Mouse (Mus musculus): ENCODE measurements around the gene Dnajc4. TPM values are rescaled to one million over a fixed set of nuclear protein-coding genes. Genes with fewer than 3 reads are reported as not detected.

Dnajc4 gene
- polyA plus RNA-seq (2014; fragmentation: Nextera tagmentation; extraction: Ambion mirVana): 18.8 and 22.5 TPM in 2 replicates

- peak; percentile 96 for ATAC-seq (ENCODE audit: low FRiP score)
- Histone ChIP-seq H3K9me3 (ENCODE audit: control insufficient read depth, low read length) (no peaks in the 10 kb centered on the region), H3K27me3 (ENCODE audit: control insufficient read depth, insufficient read depth, low read length) (no peaks in the 10 kb centered on the region), H3K4me1 (replicated peaks; ENCODE audit: control insufficient read depth, insufficient read depth, low read length) (peaks cover 13% of the 10 kb centered on the region), H3K4me2 (replicated peaks; ENCODE audit: low read depth, low read length) (peak within 1 kb of the TSS; percentile 84), H3K9ac (ENCODE audit: low read depth, low read length) (peak within 1 kb of the TSS; percentile 58), H3K27ac (ENCODE audit: low read depth, low read length) (peak within 1 kb of the TSS; percentile 73), H3K4me3 (ENCODE audit: low read depth, low read length) (peak within 1 kb of the TSS; percentile 43), H3K36me3 (ENCODE audit: control insufficient read depth, insufficient read depth, low read length) (no peaks in the 10 kb centered on the region)
- WGBS: 1% methylated on average over 36 of the region's 37 CpGs
- DNase-seq (ENCODE audit: low spot score): peak; percentile 96
Measured at GRCm38 (mm10) chr19:6992011-6992858, at the start of gene Dnajc4. Dnajc4 (minus strand) TSS chr19:6992572.

DNA sequence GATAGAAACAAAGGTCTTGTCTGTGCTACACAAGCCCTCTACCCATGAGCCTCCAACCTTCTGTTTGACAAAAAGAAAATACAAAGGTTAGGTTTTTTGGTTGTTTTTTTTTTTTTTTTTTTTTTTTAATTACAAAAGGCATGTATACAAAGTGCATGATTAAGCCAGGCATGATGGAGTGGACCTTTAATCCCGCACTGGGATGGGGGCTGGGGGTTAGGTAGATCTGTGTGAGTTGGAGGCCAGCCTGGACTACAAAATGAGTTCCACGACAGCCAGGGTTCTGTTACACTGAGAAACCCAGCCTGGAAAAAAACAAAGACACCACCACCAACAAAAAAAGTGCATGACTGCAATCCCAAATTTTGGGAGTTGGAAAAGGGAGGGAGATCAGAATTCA is 48.8 kb upstream of the Dnajc4 start:
- no peaks in the 10 kb centered on the region for H3K27me3 ChIP-seq (ENCODE audit: control insufficient read depth, insufficient read depth, low read length)
- H3K9me3 ChIP-seq (ENCODE audit: control insufficient read depth, low read length): no peaks in the 10 kb centered on the region
- H3K9ac ChIP-seq (ENCODE audit: low read depth, low read length): no peak overlapping the region
- DNase-seq (ENCODE audit: low spot score) (no peak), ATAC-seq (ENCODE audit: low FRiP score) (no peak)
- no peak overlapping the region for H3K4me2 ChIP-seq (replicated peaks; ENCODE audit: low read depth, low read length)
- H3K36me3 ChIP-seq (ENCODE audit: control insufficient read depth, insufficient read depth, low read length): no peaks in the 10 kb centered on the region
- WGBS: 85% methylated on average over 2 of the region's 2 CpGs
- no peak overlapping the region for H3K4me3 ChIP-seq (ENCODE audit: low read depth, low read length)
- peaks cover 6% of the 10 kb centered on the region; the same call in 1 of the 2 replicates for H3K4me1 ChIP-seq (replicated peaks; ENCODE audit: control insufficient read depth, insufficient read depth, low read length)
- H3K27ac ChIP-seq (ENCODE audit: low read depth, low read length): no peak overlapping the region

GRCm38 (mm10) chr19:7040637-7041130 is 48.3 kb upstream of the Dnajc4 start:
- no peaks in the 10 kb centered on the region for H3K36me3 ChIP-seq (ENCODE audit: control insufficient read depth, insufficient read depth, low read length)
- peaks cover 6% of the 10 kb centered on the region; the same call in 1 of the 2 replicates for H3K4me1 ChIP-seq (replicated peaks; ENCODE audit: control insufficient read depth, insufficient read depth, low read length)
- H3K27ac ChIP-seq (ENCODE audit: low read depth, low read length): peak overlapping the region; percentile 89
- H3K9me3 ChIP-seq (ENCODE audit: control insufficient read depth, low read length): no peaks in the 10 kb centered on the region
- no peaks in the 10 kb centered on the region for H3K27me3 ChIP-seq (ENCODE audit: control insufficient read depth, insufficient read depth, low read length)
- WGBS: 32% methylated on average over 13 of the region's 13 CpGs
- H3K9ac ChIP-seq (ENCODE audit: low read depth, low read length): peak overlapping the region; percentile 71
- H3K4me3 ChIP-seq (ENCODE audit: low read depth, low read length): peak overlapping the region; percentile 43
- ATAC-seq (ENCODE audit: low FRiP score) (peak; percentile 1; the same call in 1 of the 2 replicates), DNase-seq (ENCODE audit: low spot score) (peak; percentile 30)
- H3K4me2 ChIP-seq (replicated peaks; ENCODE audit: low read depth, low read length): peak overlapping the region; percentile 84

DNA sequence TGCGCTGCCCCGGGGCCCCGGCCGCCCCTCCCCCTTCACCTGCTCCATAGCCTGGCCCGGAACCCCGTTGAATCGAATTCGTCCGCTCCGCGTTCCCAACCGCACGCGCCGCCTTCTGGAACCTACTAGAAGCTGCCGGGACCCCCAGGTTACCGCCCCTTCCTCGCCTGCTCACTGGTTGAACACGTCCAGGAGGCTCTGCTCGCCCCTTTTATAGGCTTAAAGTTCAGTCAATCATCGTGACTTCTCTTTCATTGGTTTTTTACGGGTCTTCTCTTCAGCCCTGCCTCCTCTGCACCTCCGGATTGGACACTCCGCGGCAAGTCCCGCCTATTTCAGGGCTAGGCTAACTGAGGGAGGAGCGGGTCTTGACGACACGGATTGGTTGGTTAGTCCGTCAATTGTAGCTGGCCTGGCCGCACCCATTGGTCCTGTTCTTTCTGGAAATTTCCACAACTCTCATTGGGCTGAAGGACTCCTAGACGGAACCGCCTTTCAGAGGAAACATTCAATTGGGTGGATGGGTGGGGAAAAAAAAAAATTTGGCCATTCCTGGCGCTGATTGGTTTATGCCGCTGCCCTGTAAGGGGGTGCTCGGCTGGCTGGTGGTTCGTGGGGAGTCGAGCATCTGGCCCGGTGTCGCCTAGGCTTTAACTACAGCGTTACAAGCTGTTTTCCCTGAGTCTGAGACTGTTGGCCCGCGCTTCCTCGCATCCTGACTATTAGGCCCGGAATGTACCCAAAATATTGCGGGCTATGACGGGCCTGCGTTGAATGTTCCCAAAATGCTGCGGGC is 47.7 kb upstream of the Dnajc4 start, which contains the start of gene Stip1:
TSS of gene Stip1 (minus strand) at position 127 of the 796 bp plus-strand sequence.
- WGBS: under 1% methylated on average over 43 of the region's 49 CpGs
- peak; percentile 99 for ATAC-seq (ENCODE audit: low FRiP score)
- H3K27ac ChIP-seq (ENCODE audit: low read depth, low read length): peak within 1 kb of the TSS; percentile 89

DNA sequence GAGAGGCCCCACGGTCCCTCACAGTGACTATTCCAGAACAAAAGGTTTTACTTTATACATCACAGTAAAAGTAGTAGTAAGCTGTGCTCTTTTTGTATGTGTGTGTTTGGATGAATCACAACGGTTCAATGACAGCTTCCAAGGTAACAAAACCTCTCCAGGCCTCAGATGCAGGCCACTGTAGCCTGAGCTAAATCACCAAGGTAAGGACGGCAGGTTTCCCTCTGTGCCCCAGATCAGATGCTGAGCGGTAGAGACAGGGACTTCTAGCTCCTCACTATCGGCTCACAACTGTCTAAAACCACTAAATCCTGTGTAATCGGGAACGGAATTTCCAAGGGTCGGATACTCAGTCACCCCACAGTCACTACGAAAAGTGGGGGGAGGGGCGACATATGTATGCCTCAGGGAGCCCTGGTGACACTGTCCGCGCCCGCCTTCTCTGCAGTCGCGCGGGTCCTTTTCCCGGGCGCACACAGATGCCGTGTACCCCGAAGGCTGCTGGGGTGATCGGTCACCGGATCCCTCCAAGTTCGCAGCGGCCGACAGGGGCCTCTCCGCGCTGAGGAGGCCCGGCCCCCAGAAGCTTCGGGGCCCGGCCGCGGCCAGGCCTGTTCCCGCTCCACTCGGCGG is 46.8 kb upstream of the Dnajc4 start:
- Histone ChIP-seq H3K4me3 (ENCODE audit: low read depth, low read length) (peak overlapping the region; percentile 97), H3K27ac (ENCODE audit: low read depth, low read length) (peak overlapping the region; percentile 87), H3K4me1 (replicated peaks; ENCODE audit: control insufficient read depth, insufficient read depth, low read length) (peaks cover 6% of the 10 kb centered on the region; the same call in 1 of the 2 replicates), H3K27me3 (ENCODE audit: control insufficient read depth, insufficient read depth, low read length) (no peaks in the 10 kb centered on the region), H3K9me3 (ENCODE audit: control insufficient read depth, low read length) (no peaks in the 10 kb centered on the region), H3K4me2 (replicated peaks; ENCODE audit: low read depth, low read length) (peak overlapping the region; percentile 74), H3K36me3 (ENCODE audit: control insufficient read depth, insufficient read depth, low read length) (0 out of 2 replicates have a peak, but pooled peaks cover 4% of the 10 kb centered on the region), H3K9ac (ENCODE audit: low read depth, low read length) (peak overlapping the region; percentile 96)
- peak; percentile 74 for DNase-seq (ENCODE audit: low spot score)
- peak; percentile 33; the same call in 1 of the 2 replicates for ATAC-seq (ENCODE audit: low FRiP score)
- 2% methylated on average over 35 of the region's 35 CpGs for WGBS

More for the DNA sequence above, 47.7 kb upstream of the Dnajc4 start, which contains the start of gene Stip1:
- no peaks in the 10 kb centered on the region for H3K9me3 ChIP-seq (ENCODE audit: control insufficient read depth, low read length)
- H3K4me3 ChIP-seq (ENCODE audit: low read depth, low read length): peak within 1 kb of the TSS; percentile 97
- no peaks in the 10 kb centered on the region for H3K36me3 ChIP-seq (ENCODE audit: control insufficient read depth, insufficient read depth, low read length)
- H3K4me1 ChIP-seq (replicated peaks; ENCODE audit: control insufficient read depth, insufficient read depth, low read length): peaks cover 6% of the 10 kb centered on the region; the same call in 1 of the 2 replicates
- H3K27me3 ChIP-seq (ENCODE audit: control insufficient read depth, insufficient read depth, low read length): no peaks in the 10 kb centered on the region
- H3K4me2 ChIP-seq (replicated peaks; ENCODE audit: low read depth, low read length): peak within 1 kb of the TSS; percentile 84
- peak; percentile 98 for DNase-seq (ENCODE audit: low spot score)
- H3K9ac ChIP-seq (ENCODE audit: low read depth, low read length): peak within 1 kb of the TSS; percentile 96

- no peak for ATAC-seq (ENCODE audit: low FRiP score)
- no peak overlapping the region for H3K4me3 ChIP-seq (ENCODE audit: low read depth, low read length)
- H3K9ac ChIP-seq (ENCODE audit: low read depth, low read length): no peak overlapping the region
- peaks cover 6% of the 10 kb centered on the region; the same call in 1 of the 2 replicates for H3K4me1 ChIP-seq (replicated peaks; ENCODE audit: control insufficient read depth, insufficient read depth, low read length)
- no peak overlapping the region for H3K4me2 ChIP-seq (replicated peaks; ENCODE audit: low read depth, low read length)
- H3K27ac ChIP-seq (ENCODE audit: low read depth, low read length): no peak overlapping the region
- no peaks in the 10 kb centered on the region for H3K9me3 ChIP-seq (ENCODE audit: control insufficient read depth, low read length)
- 92% methylated on average over 5 of the region's 5 CpGs for WGBS
- H3K36me3 ChIP-seq (ENCODE audit: control insufficient read depth, insufficient read depth, low read length): peaks cover 22% of the 10 kb centered on the region
- H3K27me3 ChIP-seq (ENCODE audit: control insufficient read depth, insufficient read depth, low read length): no peaks in the 10 kb centered on the region
- no peak for DNase-seq (ENCODE audit: low spot score)
Measured at GRCm38 (mm10) chr19:7034006-7034405, 41.6 kb upstream of the Dnajc4 start.

DNA sequence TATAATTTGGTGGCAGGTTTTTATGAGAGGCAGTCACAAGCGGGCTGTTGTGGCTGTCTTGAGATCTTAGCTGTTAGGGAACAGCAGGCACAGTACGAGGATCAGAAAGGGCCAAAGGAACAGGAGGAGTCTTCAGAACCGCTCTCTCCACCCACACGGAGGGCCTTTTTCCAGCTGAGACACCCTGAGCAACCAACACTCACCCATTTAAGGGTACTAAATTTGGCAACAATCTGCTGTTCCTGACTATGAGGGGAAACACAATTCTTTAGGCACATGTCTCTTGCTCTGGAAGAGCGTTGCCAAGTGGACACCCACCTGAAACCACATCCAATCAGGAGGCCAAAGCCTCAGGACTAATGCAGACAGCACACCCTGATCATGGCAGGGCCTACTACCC is 37.2 kb upstream of the Dnajc4 start:
- H3K4me2 ChIP-seq (replicated peaks; ENCODE audit: low read depth, low read length): no peak overlapping the region
- WGBS: 95% methylated on average over 5 of the region's 5 CpGs
- H3K4me1 ChIP-seq (replicated peaks; ENCODE audit: control insufficient read depth, insufficient read depth, low read length): no peaks in the 10 kb centered on the region
- H3K27ac ChIP-seq (ENCODE audit: low read depth, low read length): no peak overlapping the region
- H3K4me3 ChIP-seq (ENCODE audit: low read depth, low read length): no peak overlapping the region
- no peak for ATAC-seq (ENCODE audit: low FRiP score)
- H3K9me3 ChIP-seq (ENCODE audit: control insufficient read depth, low read length): no peaks in the 10 kb centered on the region
- DNase-seq (ENCODE audit: low spot score): no peak
- no peak overlapping the region for H3K9ac ChIP-seq (ENCODE audit: low read depth, low read length)
- H3K36me3 ChIP-seq (ENCODE audit: control insufficient read depth, insufficient read depth, low read length): peaks cover 23% of the 10 kb centered on the region
- H3K27me3 ChIP-seq (ENCODE audit: control insufficient read depth, insufficient read depth, low read length): no peaks in the 10 kb centered on the region

- Histone ChIP-seq H3K9me3 (ENCODE audit: control insufficient read depth, low read length) (no peaks in the 10 kb centered on the region), H3K4me2 (replicated peaks; ENCODE audit: low read depth, low read length) (no peak overlapping the region), H3K36me3 (ENCODE audit: control insufficient read depth, insufficient read depth, low read length) (peaks cover 16% of the 10 kb centered on the region; the same call in 1 of the 2 replicates), H3K27ac (ENCODE audit: low read depth, low read length) (no peak overlapping the region), H3K4me1 (replicated peaks; ENCODE audit: control insufficient read depth, insufficient read depth, low read length) (no peaks in the 10 kb centered on the region), H3K4me3 (ENCODE audit: low read depth, low read length) (no peak overlapping the region), H3K27me3 (ENCODE audit: control insufficient read depth, insufficient read depth, low read length) (no peaks in the 10 kb centered on the region), H3K9ac (ENCODE audit: low read depth, low read length) (no peak overlapping the region)
- DNase-seq (ENCODE audit: low spot score) (peak; percentile 57), ATAC-seq (ENCODE audit: low FRiP score) (no peak)
- 53% methylated on average over 3 of the region's 3 CpGs for WGBS
Measured at GRCm38 (mm10) chr19:7020224-7020641, 27.9 kb upstream of the Dnajc4 start.

Measured in hindbrain, embryonic 11.5 days (tissue).